ENCODE assay signal across 8 mouse cellular contexts in the genomic region with DNA sequence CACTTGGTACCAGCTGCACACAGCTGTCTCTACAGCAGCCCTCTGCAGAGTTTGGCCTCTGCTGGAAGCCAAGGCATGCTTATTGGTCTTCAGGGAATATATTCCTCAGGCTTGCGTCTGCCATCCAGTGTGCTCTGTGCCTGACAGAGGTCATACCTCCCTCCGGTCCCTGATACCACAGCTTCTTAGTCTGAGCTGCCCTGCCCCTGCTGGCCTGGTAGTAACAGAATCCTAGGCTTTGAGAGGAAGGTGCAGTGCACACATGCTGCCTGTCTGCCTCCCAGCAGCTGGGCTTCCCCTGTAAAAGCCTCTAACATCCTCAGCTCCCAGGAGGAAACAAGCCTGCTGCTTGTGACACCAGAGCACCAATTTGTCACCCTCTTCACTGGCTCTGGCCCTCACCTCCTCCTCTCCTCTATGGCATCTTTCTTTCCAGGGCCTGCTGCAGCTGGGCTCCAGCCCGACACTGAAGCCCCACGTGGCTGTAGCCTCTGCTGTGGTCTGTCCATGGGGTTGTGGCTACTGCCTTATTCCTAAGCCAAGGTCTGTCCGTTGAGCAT.
DNase-seq lines count a peak whose midpoint lies in the region; ATAC-seq and TF ChIP-seq lines count a peak whose summit lies in the region.
"Had no signal": no experiment of that assay in that cellular context is flagged by ENCODE, and none has a peak within 500 bp of the region (broad histone marks: within the 10 kb centered on the region; RNA-seq: fewer than 3 reads in every experiment).

No protein-coding gene starts in this region.

- peak; percentile 33 for TF ChIP-seq CTCF in layer of hippocampus, adult 2 months (conservative IDR thresholded peaks at IDR 0.05)

- peaks cover 9% of the 10 kb centered on the region for H3K4me1 ChIP-seq in embryonic facial prominence, embryonic 15.5 days
- peaks cover 23% of the 10 kb centered on the region for H3K4me1 ChIP-seq in limb, embryonic 12.5 days (replicated peaks)
- H3K4me1 ChIP-seq in stomach, embryonic 14.5 days (ENCODE audit: control insufficient read depth, insufficient read depth, low read length): peaks cover 13% of the 10 kb centered on the region

- H3K36me3 ChIP-seq in embryonic facial prominence, embryonic 15.5 days: no peaks in the 10 kb centered on the region
- H3K36me3 ChIP-seq in limb, embryonic 12.5 days: no peaks in the 10 kb centered on the region
- no peaks in the 10 kb centered on the region for H3K36me3 ChIP-seq in stomach, embryonic 14.5 days (ENCODE audit: control insufficient read depth, insufficient read depth, low read length)

- H3K9ac ChIP-seq in embryonic facial prominence, embryonic 15.5 days: no peak overlapping the region
- H3K9ac ChIP-seq in limb, embryonic 12.5 days (replicated peaks): 0 out of 2 replicates have a peak overlapping the region, but pooled peaks have one; percentile 18
- no peak overlapping the region for H3K9ac ChIP-seq in stomach, embryonic 14.5 days (replicated peaks; ENCODE audit: low read depth, low read length)

- WGBS in embryonic facial prominence, embryonic 15.5 days: 49% methylated on average over 5 of the region's 5 CpGs
- WGBS in limb, embryonic 12.5 days: 25% methylated on average over 5 of the region's 5 CpGs
- WGBS in stomach, embryonic 14.5 days: 34% methylated on average over 5 of the region's 5 CpGs

- no peak for DNase-seq in layer of hippocampus, adult 2 months (ENCODE audit: low spot score in 2 of 2)
- no peak for DNase-seq in layer of hippocampus, postnatal 25 days (ENCODE audit: extremely low spot score in 1 of 2, low spot score in 1 of 2)
- no peak for DNase-seq in c-Kit-positive CD71-positive TER-119-positive erythroid progenitor cells, embryonic 14.5 days (ENCODE audit: low spot score)
- DNase-seq in adrenal gland, postnatal 10 days: no peak
- DNase-seq: cerebellum, adult 11 months had no signal

- no peaks in the 10 kb centered on the region for H3K27me3 ChIP-seq in embryonic facial prominence, embryonic 15.5 days
- H3K27me3 ChIP-seq in limb, embryonic 12.5 days: no peaks in the 10 kb centered on the region
- H3K27me3 ChIP-seq in stomach, embryonic 14.5 days (ENCODE audit: control insufficient read depth, insufficient read depth, low read length): no peaks in the 10 kb centered on the region

- peak overlapping the region; percentile 56 for H3K27ac ChIP-seq in layer of hippocampus, adult 2 months
- no peak overlapping the region for H3K27ac ChIP-seq in embryonic facial prominence, embryonic 15.5 days (replicated peaks)
- H3K27ac ChIP-seq in limb, embryonic 12.5 days: 0 out of 2 replicates have a peak overlapping the region, but pooled peaks have one; percentile 45
- peak overlapping the region; percentile 33; the same call in 1 of the 2 replicates for H3K27ac ChIP-seq in stomach, embryonic 14.5 days (ENCODE audit: low read length)

- ATAC-seq in embryonic facial prominence, embryonic 15.5 days (ENCODE audit: insufficient number of reproducible peaks, low FRiP score, low TSS enrichment, low read depth): peak; percentile 50; the same call in 1 of the 2 replicates
- ATAC-seq in limb, embryonic 12.5 days (ENCODE audit: insufficient number of reproducible peaks, insufficient read depth, low FRiP score, low TSS enrichment, low read depth): peak; percentile 66; the same call in 1 of the 2 replicates
- no peak; the same call in 1 of the 2 replicates for ATAC-seq in stomach, embryonic 14.5 days (ENCODE audit: insufficient number of reproducible peaks, insufficient read depth, low FRiP score, low read depth)

- H3K4me3 ChIP-seq in layer of hippocampus, adult 2 months: no peak overlapping the region
- no peak overlapping the region for H3K4me3 ChIP-seq in embryonic facial prominence, embryonic 15.5 days (replicated peaks)
- H3K4me3 ChIP-seq in limb, embryonic 12.5 days (replicated peaks): no peak overlapping the region
- H3K4me3 ChIP-seq in stomach, embryonic 14.5 days (ENCODE audit: low read depth, low read length): no peak overlapping the region

- no peaks in the 10 kb centered on the region for H3K9me3 ChIP-seq in embryonic facial prominence, embryonic 15.5 days (replicated peaks)
- H3K9me3 ChIP-seq in limb, embryonic 12.5 days: no peaks in the 10 kb centered on the region
- no peaks in the 10 kb centered on the region for H3K9me3 ChIP-seq in stomach, embryonic 14.5 days (ENCODE audit: control insufficient read depth, low read depth, low read length)

- H3K4me2 ChIP-seq in embryonic facial prominence, embryonic 15.5 days (replicated peaks): no peak overlapping the region
- no peak overlapping the region for H3K4me2 ChIP-seq in limb, embryonic 12.5 days
- no peak overlapping the region for H3K4me2 ChIP-seq in stomach, embryonic 14.5 days (replicated peaks; ENCODE audit: low read depth, low read length)
